Mouse (Mus musculus) spleen, adult 2 months (tissue): ENCODE measurements around the gene Klf13. TPM values are rescaled to one million over a fixed set of nuclear protein-coding genes. Genes with fewer than 3 reads are reported as not detected.

Source experiments
- DNase-seq, 2 experiments: peaks; one replicate each; pipeline versions ENCODE4 v3.0.0 to v3.0.0-alpha.2; 2012 to 2021; ENCODE audit warnings: low spot score in 2 of 2, low read depth in 1 of 2
- H3K27ac ChIP-seq: fragments of 200-500 bp; 2 replicates; pipeline ENCODE4 v1.5.1; 2012; ENCODE audit warnings: low read length, inconsistent platforms; ENCODE audit not compliant: insufficient read depth
- H3K27me3 ChIP-seq: fragments of 200-500 bp; 2 replicates; pipeline ENCODE4 v1.6.1; 2012; ENCODE audit warnings: mild to moderate bottlenecking, moderate library complexity, low read length, inconsistent platforms; ENCODE audit not compliant: control insufficient read depth, insufficient read depth
- H3K36me3 ChIP-seq: fragments of 200-500 bp; 2 replicates; pipeline ENCODE4 v1.6.1; 2012; ENCODE audit warnings: mild to moderate bottlenecking, low read length, inconsistent platforms; ENCODE audit not compliant: control insufficient read depth, insufficient read depth
- H3K4me1 ChIP-seq: fragments of 200-500 bp; 2 replicates; pipeline ENCODE4 v1.6.1; 2011; ENCODE audit warnings: inconsistent platforms; ENCODE audit not compliant: control insufficient read depth, insufficient read depth, insufficient read length
- H3K4me3 ChIP-seq: fragments of 200-500 bp; 2 replicates; pipeline ENCODE4 v1.5.1; 2011; ENCODE audit warnings: mild to moderate bottlenecking, inconsistent platforms; ENCODE audit not compliant: insufficient read depth, insufficient read length; ENCODE audit errors: extremely low read depth
- CTCF ChIP-seq: fragments of 200-500 bp; IDR thresholded peaks from 2 replicates; pipeline ENCODE4 v1.5.1; 2011; ENCODE audit warnings: mild to moderate bottlenecking, inconsistent platforms; ENCODE audit not compliant: insufficient read depth, insufficient read length, insufficient replicate concordance; ENCODE audit errors: extremely low read depth
- POLR2A ChIP-seq: fragments of 200-500 bp; IDR thresholded peaks from 2 replicates; pipeline ENCODE4 v1.6.1; 2011; ENCODE audit warnings: low read depth, low read length, inconsistent platforms
- WGBS: fragments of 180-500 bp; shearing (Covaris S2); methylation state at CpG from one replicate; pipeline ENCODE4 v1.1.7; 2018; 5-methylcytosine and 5-hydroxymethylcytosine counted together
- polyA plus RNA-seq: library from polyadenylated mRNA; depleted of rRNA; stranded (reverse); fragments of >200 nt; gene quantifications from 2 replicates; pipeline ENCODE4 v1.2.3, GENCODE M21; 2012

Gene Klf13
- polyA plus RNA-seq, 1 experiment: 72.0 TPM

GRCm38 (mm10) chr7:63921909-63922562 lies 16.7 kb downstream of the Klf13 start:
- WGBS: 19% methylated on average over 8 of the region's 8 CpGs
- DNase-seq: no peak
- H3K27me3 ChIP-seq: no peaks in the 10 kb centered on the region
- H3K36me3 ChIP-seq: no peaks in the 10 kb centered on the region
- H3K4me1 ChIP-seq: peaks cover 59% of the 10 kb centered on the region
- H3K4me3 ChIP-seq: no peak overlapping the region; the same call in 1 of the 2 replicates
- no peak for TF ChIP-seq CTCF
- TF ChIP-seq POLR2A: no peak
- peak overlapping the region; percentile 70 for H3K27ac ChIP-seq

- Histone ChIP-seq H3K36me3 (no peaks in the 10 kb centered on the region), H3K4me1 (peaks cover 58% of the 10 kb centered on the region), H3K4me3 (no peak overlapping the region), H3K27me3 (no peaks in the 10 kb centered on the region), H3K27ac (peak overlapping the region; percentile 23)
- TF ChIP-seq POLR2A: no peak
- no peak for TF ChIP-seq CTCF
- WGBS: 69% methylated on average over 12 of the region's 12 CpGs
- DNase-seq: no peak
Measured at GRCm38 (mm10) chr7:63918771-63919768, 19.6 kb downstream of the Klf13 start.

GRCm38 (mm10) chr7:63917693-63918092 lies 21.0 kb downstream of the Klf13 start:
- 55% methylated on average over 6 of the region's 6 CpGs for WGBS
- no peak for DNase-seq
- Histone ChIP-seq H3K27me3 (no peaks in the 10 kb centered on the region), H3K36me3 (no peaks in the 10 kb centered on the region), H3K27ac (0 out of 2 replicates have a peak overlapping the region, but pooled peaks have one; percentile 11), H3K4me3 (no peak overlapping the region), H3K4me1 (peaks cover 68% of the 10 kb centered on the region)
- TF ChIP-seq POLR2A (no peak), CTCF (no peak)

DNA sequence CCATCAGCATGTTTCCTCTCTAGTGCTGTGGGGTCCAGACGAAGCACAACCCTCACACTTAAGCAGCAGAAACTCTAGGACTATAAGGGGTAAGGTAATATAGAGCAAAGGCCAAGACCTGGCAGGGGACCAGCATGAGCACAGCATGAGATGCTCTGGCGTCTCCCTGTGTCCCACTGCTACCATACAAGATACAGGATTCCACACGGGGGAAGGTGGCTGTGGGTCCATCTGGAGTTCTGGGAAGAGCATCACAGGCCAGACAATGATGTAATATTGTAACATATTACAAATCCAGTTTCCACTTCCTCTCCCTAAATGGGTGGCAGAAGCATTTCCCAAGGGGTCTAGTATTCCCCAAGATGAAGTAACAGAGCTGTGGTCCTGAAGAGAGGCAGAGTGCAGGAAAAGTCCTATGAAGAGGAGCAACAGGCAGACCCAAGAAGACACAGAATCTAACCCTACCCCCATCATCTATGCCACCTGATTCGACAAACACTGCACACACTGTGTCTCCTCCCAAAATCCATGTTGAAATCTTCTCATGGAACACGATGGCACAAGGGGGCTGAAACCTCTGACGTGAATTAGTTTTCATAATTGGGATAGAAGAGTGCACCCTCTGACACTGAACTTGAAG lies 22.3 kb downstream of the Klf13 start, which contains the start of gene E030018B13Rik:
E030018B13Rik (plus strand) TSS at position 590 of the 640 bp plus-strand sequence.
- no peak within 1 kb of the TSS for H3K27ac ChIP-seq
- H3K36me3 ChIP-seq: no peaks in the 10 kb centered on the region
- no peaks in the 10 kb centered on the region for H3K27me3 ChIP-seq
- H3K4me3 ChIP-seq: no peak within 1 kb of the TSS
- H3K4me1 ChIP-seq: peaks cover 70% of the 10 kb centered on the region
- TF ChIP-seq CTCF (no peak), POLR2A (no peak)
- 93% methylated on average over 6 of the region's 6 CpGs for WGBS
- no peak for DNase-seq

DNA sequence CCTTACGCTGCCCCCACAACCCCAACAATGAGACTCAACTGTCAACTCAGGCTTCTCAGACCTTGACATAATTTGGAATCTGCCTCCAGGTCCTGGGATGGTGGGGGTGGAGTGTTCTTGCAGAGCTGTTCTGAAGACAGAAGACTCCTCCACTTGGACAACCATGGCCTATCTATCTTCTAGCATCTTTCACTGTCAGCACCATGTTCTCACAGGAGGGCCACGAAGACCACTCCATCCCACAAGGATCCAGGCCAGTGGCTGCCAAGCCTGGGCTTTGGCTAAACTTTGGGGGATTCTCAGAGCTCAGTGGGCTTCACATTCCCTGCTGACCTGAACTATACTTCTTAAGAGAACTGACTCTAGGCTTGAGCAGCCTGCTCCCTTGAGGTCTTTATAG lies 23.8 kb downstream of the Klf13 start:
- TF ChIP-seq CTCF (no peak), POLR2A (no peak)
- Histone ChIP-seq H3K36me3 (no peaks in the 10 kb centered on the region), H3K27ac (peak overlapping the region; percentile 60), H3K4me3 (no peak overlapping the region), H3K27me3 (no peaks in the 10 kb centered on the region), H3K4me1 (peaks cover 73% of the 10 kb centered on the region)
- 96% methylated on average over 2 of the region's 2 CpGs for WGBS
- no peak for DNase-seq
